Mouse (Mus musculus) embryonic fibroblast, embryonic 13.5 days (primary cell): Measurements from ENCODE around the gene Spsb3. TPM values are rescaled to one million over a fixed set of nuclear protein-coding genes. Genes with fewer than 3 reads are reported as not detected.

Experiments
- H3K27ac ChIP-seq: 2 replicates; pipeline ENCODE4 v1.5.1; 2012; ENCODE audit warnings: low read length, control low read depth, inconsistent platforms; ENCODE audit not compliant: insufficient read depth
- H3K4me1 ChIP-seq: 2 replicates; pipeline ENCODE4 v1.6.1; 2011; ENCODE audit warnings: low read length; ENCODE audit not compliant: control insufficient read depth, insufficient read depth
- H3K4me3 ChIP-seq: 2 replicates; pipeline ENCODE4 v1.5.1; 2011; ENCODE audit warnings: mild to moderate bottlenecking, control low read depth, low read length; ENCODE audit not compliant: insufficient read depth
- CTCF ChIP-seq: IDR thresholded peaks from 2 replicates; pipeline ENCODE4 v1.5.1; 2011; ENCODE audit warnings: mild to moderate bottlenecking, control low read depth, low read length, moderate library complexity, borderline replicate concordance; ENCODE audit not compliant: insufficient read depth
- POLR2A ChIP-seq: IDR thresholded peaks from 2 replicates; pipeline ENCODE4 v1.6.1; 2011; ENCODE audit warnings: low read depth, mild to moderate bottlenecking, control low read depth, low read length, moderate library complexity
- polyA plus RNA-seq: library from polyadenylated mRNA; stranded (reverse); fragments of >200 nt; gene quantifications from 2 replicates; pipeline ENCODE4 v1.2.4, GENCODE M21; 2011; ENCODE audit warnings: low read depth; ENCODE audit not compliant: missing spikeins, insufficient read length

The Spsb3 gene
- polyA plus RNA-seq, 1 experiment: 17.4 TPM

DNA sequence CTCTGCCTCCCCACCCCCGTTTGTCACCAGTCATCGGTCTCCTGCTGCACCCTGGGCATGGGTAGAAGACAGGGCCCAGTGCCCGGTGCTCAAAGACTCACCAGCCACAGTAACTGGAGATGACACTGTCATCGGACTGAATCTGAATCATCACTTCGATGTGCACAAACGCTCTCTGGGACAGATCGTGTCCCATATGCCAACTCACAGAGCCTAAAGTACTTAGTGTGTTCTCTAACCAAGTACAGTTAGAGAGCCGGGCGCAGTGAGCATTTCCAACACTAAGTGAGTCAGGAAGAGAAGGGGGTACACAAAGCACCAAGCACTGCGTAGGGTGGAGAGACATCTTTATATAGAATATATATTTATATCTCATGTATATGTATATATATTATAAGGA lies 18.5 kb upstream of the Spsb3 start:
- Histone ChIP-seq H3K4me1 (no peaks in the 10 kb centered on the region), H3K4me3 (no peak overlapping the region), H3K27ac (no peak overlapping the region)
- TF ChIP-seq CTCF (no peak), POLR2A (no peak)

- TF ChIP-seq POLR2A: no peak
- TF ChIP-seq CTCF: no peak
- no peak overlapping the region for H3K27ac ChIP-seq
- H3K4me3 ChIP-seq: no peak overlapping the region
- no peaks in the 10 kb centered on the region; the same call in 1 of the 2 replicates for H3K4me1 ChIP-seq
Measured at GRCm38 (mm10) chr17:24873695-24874404, 12.6 kb upstream of the Spsb3 start.

DNA sequence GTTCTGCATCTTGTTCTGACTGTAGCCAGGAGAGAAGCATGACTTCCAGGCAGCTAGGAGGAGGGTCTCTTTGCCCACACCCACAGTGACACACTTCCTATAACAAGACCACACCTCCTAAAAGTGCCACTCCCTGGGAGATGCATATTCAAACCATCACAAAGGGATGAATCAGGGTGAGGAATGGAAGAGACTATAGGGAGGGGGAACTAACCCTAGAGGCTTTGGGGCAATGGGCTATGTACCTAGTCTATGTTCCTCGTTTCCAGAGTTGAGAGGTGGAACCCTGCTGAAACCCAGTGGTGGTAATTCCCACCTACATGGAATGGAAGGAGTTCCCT lies 12.1 kb upstream of the Spsb3 start:
- TF ChIP-seq CTCF (no peak), POLR2A (no peak)
- Histone ChIP-seq H3K4me3 (no peak overlapping the region), H3K27ac (no peak overlapping the region), H3K4me1 (no peaks in the 10 kb centered on the region; the same call in 1 of the 2 replicates)

DNA sequence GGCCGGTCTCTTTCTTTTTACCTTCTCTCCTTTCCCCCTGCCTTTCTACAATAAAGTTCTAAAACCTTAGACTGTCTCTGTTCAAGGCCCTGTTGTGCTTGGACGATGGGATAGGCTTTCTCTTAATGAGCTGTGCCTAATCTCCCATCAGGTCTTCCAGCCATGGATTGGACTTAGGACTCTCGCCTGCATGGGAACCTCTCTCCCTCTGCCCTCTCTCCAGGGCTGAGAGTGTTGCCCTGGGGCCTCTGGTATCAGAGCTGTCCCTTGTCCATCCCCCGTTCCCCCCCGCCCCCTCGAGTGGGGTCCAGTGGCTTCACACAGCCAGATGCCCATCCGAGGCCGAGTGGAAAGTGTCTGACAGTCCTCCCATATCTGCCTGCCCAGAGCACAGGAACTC lies 11.5 kb upstream of the Spsb3 start:
- Histone ChIP-seq H3K4me1 (no peaks in the 10 kb centered on the region; the same call in 1 of the 2 replicates), H3K27ac (no peak overlapping the region), H3K4me3 (no peak overlapping the region)
- TF ChIP-seq CTCF: no peak
- no peak for TF ChIP-seq POLR2A

GRCm38 (mm10) chr17:24877336-24878116 lies 8.9 kb upstream of the Spsb3 start:
- TF ChIP-seq CTCF (no peak), POLR2A (no peak)
- H3K4me3 ChIP-seq: no peak overlapping the region
- H3K4me1 ChIP-seq: no peaks in the 10 kb centered on the region; the same call in 1 of the 2 replicates
- H3K27ac ChIP-seq: no peak overlapping the region

- H3K4me1 ChIP-seq: no peaks in the 10 kb centered on the region; the same call in 1 of the 2 replicates
Measured at GRCm38 (mm10) chr17:24878117-24878397, 8.4 kb upstream of the Spsb3 start.

GRCm38 (mm10) chr17:24878531-24878930 lies 7.9 kb upstream of the Spsb3 start:
- no peak overlapping the region for H3K27ac ChIP-seq
- TF ChIP-seq POLR2A (no peak), CTCF (no peak)
- no peak overlapping the region for H3K4me3 ChIP-seq
- H3K4me1 ChIP-seq: no peaks in the 10 kb centered on the region; the same call in 1 of the 2 replicates

More at GRCm38 (mm10) chr17:24878117-24878397, 8.4 kb upstream of the Spsb3 start:
- TF ChIP-seq CTCF (no peak), POLR2A (no peak)
- no peak overlapping the region for H3K27ac ChIP-seq
- no peak overlapping the region for H3K4me3 ChIP-seq

GRCm38 (mm10) chr17:24881738-24882440 lies 4.6 kb upstream of the Spsb3 start:
- no peaks in the 10 kb centered on the region for H3K4me1 ChIP-seq
- TF ChIP-seq POLR2A: no peak
- peak; percentile 57 for TF ChIP-seq CTCF

GRCm38 (mm10) chr17:24884391-24884790 lies 2.1 kb upstream of the Spsb3 start:
- Histone ChIP-seq H3K4me1 (peaks cover 2% of the 10 kb centered on the region; the same call in 1 of the 2 replicates), H3K4me3 (no peak overlapping the region), H3K27ac (no peak overlapping the region)
- TF ChIP-seq POLR2A (no peak), CTCF (no peak)

More at GRCm38 (mm10) chr17:24881738-24882440, 4.6 kb upstream of the Spsb3 start:
- no peak overlapping the region for H3K4me3 ChIP-seq
- no peak overlapping the region for H3K27ac ChIP-seq
